Comparison of ENCODE assay signal across 22 mouse cellular contexts in genomic region chr10:3516442-3516841, GRCm38 (mm10). TPM values are rescaled to one million over a fixed set of nuclear protein-coding genes. Genes with fewer than 3 reads are reported as not detected.
DNase-seq lines count a peak whose midpoint lies in the region; ATAC-seq lines count a peak whose summit lies in the region.
"Had no signal": no experiment of that assay in that cellular context is flagged by ENCODE, and none has a peak within 500 bp of the region (broad histone marks: within the 10 kb centered on the region; RNA-seq: fewer than 3 reads in every experiment).

No protein-coding gene starts in this region.

- no peaks in the 10 kb centered on the region for H3K9me3 ChIP-seq in lung, embryonic 16.5 days (ENCODE audit: control insufficient read depth, low read length)
- no peaks in the 10 kb centered on the region for H3K9me3 ChIP-seq in midbrain, embryonic 10.5 days (replicated peaks)
- H3K9me3 ChIP-seq: forebrain, embryonic 15.5 days; heart, embryonic 15.5 days; hindbrain, embryonic 12.5 days; intestine, embryonic 15.5 days had no signal

- no peak overlapping the region for H3K4me3 ChIP-seq in lung, embryonic 16.5 days (ENCODE audit: low read length)
- no peak overlapping the region for H3K4me3 ChIP-seq in midbrain, embryonic 10.5 days
- H3K4me3 ChIP-seq: erythroblast, embryonic 14.5 days; forebrain, embryonic 15.5 days; heart, embryonic 15.5 days; hindbrain, embryonic 12.5 days; intestine, embryonic 15.5 days had no signal

- no peaks in the 10 kb centered on the region for H3K27me3 ChIP-seq in lung, embryonic 16.5 days (ENCODE audit: control insufficient read depth, insufficient read depth, low read depth, low read length)
- H3K27me3 ChIP-seq in midbrain, embryonic 10.5 days (ENCODE audit: low read depth, poor library complexity, severe bottlenecking), result no peaks in the 10 kb centered on the region
- H3K27me3 ChIP-seq: forebrain, embryonic 15.5 days; heart, embryonic 15.5 days; hindbrain, embryonic 12.5 days; intestine, embryonic 15.5 days had no signal

- H3K36me3 ChIP-seq in lung, embryonic 16.5 days (ENCODE audit: control insufficient read depth, insufficient read depth, low read length), result no peaks in the 10 kb centered on the region
- H3K36me3 ChIP-seq in midbrain, embryonic 10.5 days, result no peaks in the 10 kb centered on the region
- H3K36me3 ChIP-seq: forebrain, embryonic 15.5 days; heart, embryonic 15.5 days; hindbrain, embryonic 12.5 days; intestine, embryonic 15.5 days had no signal

- WGBS in lung, embryonic 16.5 days, result 52% methylated on average over 6 of the region's 6 CpGs
- 82% methylated on average over 6 of the region's 6 CpGs for WGBS in midbrain, embryonic 10.5 days

- no peak overlapping the region for H3K27ac ChIP-seq in lung, embryonic 16.5 days (ENCODE audit: low read length)
- H3K27ac ChIP-seq in midbrain, embryonic 10.5 days (replicated peaks), result no peak overlapping the region
- H3K27ac ChIP-seq: forebrain, embryonic 15.5 days; heart, embryonic 15.5 days; hindbrain, embryonic 12.5 days; intestine, embryonic 15.5 days; kidney, postnatal 0 days; layer of hippocampus, adult 2 months had no signal

- peaks cover 6% of the 10 kb centered on the region for H3K4me1 ChIP-seq in lung, embryonic 16.5 days (replicated peaks; ENCODE audit: control insufficient read depth, insufficient read depth, low read length)
- H3K4me1 ChIP-seq in midbrain, embryonic 10.5 days, result peaks cover 6% of the 10 kb centered on the region; the same call in 1 of the 2 replicates
- H3K4me1 ChIP-seq: forebrain, embryonic 15.5 days; hindbrain, embryonic 12.5 days; intestine, embryonic 15.5 days had no signal

- no peak for DNase-seq in lung, postnatal 14 days
- DNase-seq in naive thymus-derived CD4-positive, alpha-beta T cell, adult 2 months (ENCODE audit: low read depth), result peak; percentile 10
- no peak for DNase-seq in embryo, embryonic 10 days (ENCODE audit: low spot score)
- DNase-seq in midbrain, embryonic 10.5 days (ENCODE audit: low spot score), result no peak
- DNase-seq: adrenal gland, adult 8-10 months; cerebellum, adult 18-20 months; cerebellum, postnatal 36 days; left cerebral cortex, postnatal 4 days; lung, adult 2 months; retina, postnatal 1 day had no signal

- H3K4me2 ChIP-seq in lung, embryonic 16.5 days (ENCODE audit: low read depth, low read length), result no peak overlapping the region
- H3K4me2 ChIP-seq: forebrain, embryonic 15.5 days; heart, embryonic 15.5 days; hindbrain, embryonic 12.5 days; intestine, embryonic 15.5 days had no signal

- ATAC-seq in lung, embryonic 16.5 days (ENCODE audit: low read depth), result 0 out of 2 replicates have a peak, but pooled peaks have one; percentile 32
- ATAC-seq in activated CD4-positive, CD25-positive, alpha-beta regulatory T cell, adult 4 months, result peak; percentile 49
- ATAC-seq in cerebellum, adult (ENCODE audit: insufficient number of reproducible peaks, low FRiP score, low TSS enrichment), result no peak
- ATAC-seq: forebrain, embryonic 15.5 days; intestine, embryonic 15.5 days had no signal

- H3K9ac ChIP-seq in lung, embryonic 16.5 days (ENCODE audit: low read length), result no peak overlapping the region
- H3K9ac ChIP-seq: forebrain, embryonic 15.5 days; heart, embryonic 15.5 days; hindbrain, embryonic 12.5 days; intestine, embryonic 15.5 days had no signal

RNA-seq across cellular contexts. Expression of gene Iyd, which starts 23.6 kb away (rescaled TPM):
- 2.2 and 4.4 TPM in 2 replicates for polyA plus RNA-seq in lung, embryonic 16.5 days (2015; fragmentation: Nextera tagmentation; extraction: Ambion mirVana)
- not detected for polyA plus RNA-seq in activated CD4-positive, CD25-positive, alpha-beta regulatory T cell, adult 4 months (2017; shearing (Covaris generic))
- not detected in 2 replicates for polyA plus RNA-seq in midbrain, embryonic 10.5 days (2016; fragmentation: Nextera tagmentation; extraction: Ambion mirVana)
- polyA plus RNA-seq: embryonic facial prominence, embryonic 11.5 days; erythroblast, embryonic 14.5 days; hindbrain, embryonic 12.5 days; testis, adult 2 months had no signal
